In genomic region chr5:130124271-130124670, GRCm38 (mm10) we compare ENCODE assay signal across 17 mouse cellular contexts. TPM values are rescaled to one million over a fixed set of nuclear protein-coding genes. Genes with fewer than 3 reads are reported as not detected.
DNase-seq lines count a peak whose midpoint lies in the region; ATAC-seq and TF ChIP-seq lines count a peak whose summit lies in the region.
"Had no signal": no experiment of that assay in that cellular context is flagged by ENCODE, and none has a peak within 500 bp of the region (broad histone marks: within the 10 kb centered on the region; RNA-seq: fewer than 3 reads in every experiment).

No protein-coding gene starts in this region.

- peak overlapping the region; percentile 28; the same call in 1 of the 2 replicates for H3K27ac ChIP-seq in gastrocnemius, adult 2 months
- peak overlapping the region; percentile 36 for H3K27ac ChIP-seq in hindbrain, embryonic 13.5 days
- H3K27ac ChIP-seq in hindbrain, postnatal 0 days = no peak overlapping the region
- H3K27ac ChIP-seq in midbrain, embryonic 13.5 days = peak overlapping the region; percentile 51; the same call in 1 of the 2 replicates
- no peak overlapping the region for H3K27ac ChIP-seq in midbrain, embryonic 10.5 days (replicated peaks)
- H3K27ac ChIP-seq in neural tube, embryonic 15.5 days (replicated peaks) = peak overlapping the region; percentile 24
- H3K27ac ChIP-seq: liver, embryonic 14.5 days had no signal

- H3K4me2 ChIP-seq in hindbrain, embryonic 13.5 days = no peak overlapping the region
- no peak overlapping the region for H3K4me2 ChIP-seq in hindbrain, postnatal 0 days (ENCODE audit: low read depth, low read length)
- H3K4me2 ChIP-seq in midbrain, embryonic 13.5 days (replicated peaks) = no peak overlapping the region
- H3K4me2 ChIP-seq in neural tube, embryonic 15.5 days = no peak overlapping the region
- H3K4me2 ChIP-seq: limb, embryonic 13.5 days had no signal

- intact Hi-C loops in gastrocnemius, adult 2 months (cut with DNase I) = loop anchor here (5.0 kb wide), 1 partner anchor 72 kb away; no protein-coding TSS in a partner anchor
- intact Hi-C loops in gastrocnemius, postnatal 14 days (cut with DNase I; ENCODE audit: low total_unique reads) = no loop called here

- no peak for TF ChIP-seq CTCF in gastrocnemius, adult 2 months (IDR thresholded peaks at IDR 0.05)
- no peak for TF ChIP-seq CTCF in hindbrain, postnatal 0 days (IDR thresholded peaks at IDR 0.05; ENCODE audit: low read depth)

- 58% methylated on average over 5 of the region's 5 CpGs for WGBS in hindbrain, embryonic 13.5 days
- 74% methylated on average over 5 of the region's 5 CpGs for WGBS in hindbrain, postnatal 0 days
- 77% methylated on average over 5 of the region's 5 CpGs for WGBS in midbrain, embryonic 13.5 days
- WGBS in midbrain, embryonic 10.5 days = 88% methylated on average over 5 of the region's 5 CpGs
- 40% methylated on average over 5 of the region's 5 CpGs for WGBS in neural tube, embryonic 15.5 days

- no peaks in the 10 kb centered on the region for H3K9me3 ChIP-seq in hindbrain, embryonic 13.5 days
- H3K9me3 ChIP-seq in hindbrain, postnatal 0 days (ENCODE audit: low read length) = no peaks in the 10 kb centered on the region
- no peaks in the 10 kb centered on the region for H3K9me3 ChIP-seq in midbrain, embryonic 13.5 days
- no peaks in the 10 kb centered on the region for H3K9me3 ChIP-seq in midbrain, embryonic 10.5 days (replicated peaks)
- H3K9me3 ChIP-seq in neural tube, embryonic 15.5 days (replicated peaks) = no peaks in the 10 kb centered on the region
- H3K9me3 ChIP-seq: limb, embryonic 13.5 days had no signal

- H3K4me1 ChIP-seq in hindbrain, embryonic 13.5 days (replicated peaks) = peaks cover 8% of the 10 kb centered on the region; the same call in 1 of the 2 replicates
- no peaks in the 10 kb centered on the region for H3K4me1 ChIP-seq in hindbrain, postnatal 0 days (ENCODE audit: insufficient read depth, low read length)
- peaks cover 10% of the 10 kb centered on the region; the same call in 1 of the 2 replicates for H3K4me1 ChIP-seq in midbrain, embryonic 13.5 days (replicated peaks)
- H3K4me1 ChIP-seq in midbrain, embryonic 10.5 days = no peaks in the 10 kb centered on the region
- H3K4me1 ChIP-seq in neural tube, embryonic 15.5 days = peaks cover 19% of the 10 kb centered on the region; the same call in 1 of the 2 replicates

- no peaks in the 10 kb centered on the region for H3K27me3 ChIP-seq in hindbrain, embryonic 13.5 days
- no peaks in the 10 kb centered on the region for H3K27me3 ChIP-seq in hindbrain, postnatal 0 days (ENCODE audit: insufficient read depth, low read length)
- no peaks in the 10 kb centered on the region for H3K27me3 ChIP-seq in midbrain, embryonic 13.5 days
- H3K27me3 ChIP-seq in midbrain, embryonic 10.5 days (ENCODE audit: low read depth, poor library complexity, severe bottlenecking) = no peaks in the 10 kb centered on the region
- no peaks in the 10 kb centered on the region for H3K27me3 ChIP-seq in neural tube, embryonic 15.5 days (replicated peaks)
- H3K27me3 ChIP-seq: CH12.LX; limb, embryonic 13.5 days had no signal

- no peaks in the 10 kb centered on the region for H3K36me3 ChIP-seq in hindbrain, embryonic 13.5 days
- no peaks in the 10 kb centered on the region for H3K36me3 ChIP-seq in hindbrain, postnatal 0 days (ENCODE audit: insufficient read depth, low read length)
- H3K36me3 ChIP-seq in midbrain, embryonic 13.5 days = peaks cover 4% of the 10 kb centered on the region; the same call in 1 of the 2 replicates
- H3K36me3 ChIP-seq in midbrain, embryonic 10.5 days = peaks cover 12% of the 10 kb centered on the region
- no peaks in the 10 kb centered on the region for H3K36me3 ChIP-seq in neural tube, embryonic 15.5 days

- H3K9ac ChIP-seq in hindbrain, embryonic 13.5 days = no peak overlapping the region
- no peak overlapping the region for H3K9ac ChIP-seq in hindbrain, postnatal 0 days (replicated peaks; ENCODE audit: low read length)
- H3K9ac ChIP-seq in midbrain, embryonic 13.5 days (replicated peaks) = no peak overlapping the region
- H3K9ac ChIP-seq in neural tube, embryonic 15.5 days (replicated peaks) = no peak overlapping the region
- H3K9ac ChIP-seq: limb, embryonic 13.5 days; liver, embryonic 14.5 days had no signal

- H3K4me3 ChIP-seq in gastrocnemius, adult 2 months = no peak overlapping the region
- H3K4me3 ChIP-seq in hindbrain, embryonic 13.5 days = no peak overlapping the region
- H3K4me3 ChIP-seq in hindbrain, postnatal 0 days (ENCODE audit: low read length) = no peak overlapping the region
- H3K4me3 ChIP-seq in midbrain, embryonic 13.5 days (replicated peaks) = no peak overlapping the region
- H3K4me3 ChIP-seq in midbrain, embryonic 10.5 days = no peak overlapping the region
- no peak overlapping the region for H3K4me3 ChIP-seq in neural tube, embryonic 15.5 days (replicated peaks)
- H3K4me3 ChIP-seq: limb, embryonic 13.5 days had no signal

- no peak for DNase-seq in gastrocnemius, adult 2 months
- DNase-seq in gastrocnemius, postnatal 14 days = no peak
- no peak for DNase-seq in hindbrain, postnatal 0 days (ENCODE audit: low spot score)
- DNase-seq in midbrain, embryonic 10.5 days (ENCODE audit: low spot score) = no peak
- DNase-seq: adrenal gland, adult 8-10 months; cerebellum, adult 11-12 months; cerebellum, postnatal 36 days; gastrocnemius, postnatal 25 days; kidney, adult 9 months; thymus, postnatal 4 days had no signal

- no peak for ATAC-seq in hindbrain, embryonic 13.5 days (ENCODE audit: low FRiP score)
- ATAC-seq in hindbrain, postnatal 0 days = no peak
- no peak for ATAC-seq in midbrain, embryonic 13.5 days
- no peak for ATAC-seq in neural tube, embryonic 15.5 days (ENCODE audit: low FRiP score)
- ATAC-seq in activated CD4-positive, CD25-positive, alpha-beta regulatory T cell, adult 4 months = no peak

RNA-seq across cellular contexts. Expression of gene Kctd7, which starts 20.4 kb away (rescaled TPM):
- total RNA-seq in gastrocnemius, adult 2 months (2021) = 1 to 10 TPM; 2.4 to 2.9 TPM
- total RNA-seq in gastrocnemius, postnatal 14 days (2021) = 1 to 10 TPM; 1.7 to 3.1 TPM
- 13.2 and 13.7 TPM in 2 replicates for polyA plus RNA-seq in hindbrain, embryonic 13.5 days (2015; fragmentation: Nextera tagmentation; extraction: Ambion mirVana)
- total RNA-seq in hindbrain, postnatal 0 days (2014; rRNA removed) = 20.8 and 31.7 TPM in 2 replicates
- polyA plus RNA-seq in hindbrain, postnatal 0 days (2015; fragmentation: Nextera tagmentation; extraction: Ambion mirVana) = 10.9 and 11.2 TPM in 2 replicates
- polyA plus RNA-seq in midbrain, embryonic 13.5 days (2015; fragmentation: Nextera tagmentation; extraction: Ambion mirVana) = 11.0 and 12.2 TPM in 2 replicates
- polyA plus RNA-seq in midbrain, embryonic 10.5 days (2016; fragmentation: Nextera tagmentation; extraction: Ambion mirVana) = 6.3 and 7.2 TPM in 2 replicates
- polyA plus RNA-seq in neural tube, embryonic 15.5 days (2015; fragmentation: Nextera tagmentation; extraction: Ambion mirVana) = 14.9 and 16.4 TPM in 2 replicates
- polyA plus RNA-seq in activated CD4-positive, CD25-positive, alpha-beta regulatory T cell, adult 4 months (2017; shearing (Covaris generic)) = 1 to 10 TPM; 2.6 to 3.2 TPM

RNA-seq across cellular contexts. Expression of gene Rabgef1, which starts 47.3 kb away (rescaled TPM):
- 100 to 1,000 TPM in 1 of 2 experiments, 10 to 100 TPM in 1; 90.5 to 140 TPM for total RNA-seq in gastrocnemius, adult 2 months (2021)
- total RNA-seq in gastrocnemius, postnatal 14 days (2021) = 10 to 100 TPM; 46.4 to 46.9 TPM
- 40.6 and 40.8 TPM in 2 replicates for polyA plus RNA-seq in hindbrain, embryonic 13.5 days (2015; fragmentation: Nextera tagmentation; extraction: Ambion mirVana)
- 16.1 and 19.9 TPM in 2 replicates for total RNA-seq in hindbrain, postnatal 0 days (2014; rRNA removed)
- polyA plus RNA-seq in hindbrain, postnatal 0 days (2015; fragmentation: Nextera tagmentation; extraction: Ambion mirVana) = 27.4 and 28.9 TPM in 2 replicates
- 39.7 and 40.3 TPM in 2 replicates for polyA plus RNA-seq in midbrain, embryonic 13.5 days (2015; fragmentation: Nextera tagmentation; extraction: Ambion mirVana)
- polyA plus RNA-seq in midbrain, embryonic 10.5 days (2016; fragmentation: Nextera tagmentation; extraction: Ambion mirVana) = 25.0 and 28.4 TPM in 2 replicates
- polyA plus RNA-seq in neural tube, embryonic 15.5 days (2015; fragmentation: Nextera tagmentation; extraction: Ambion mirVana) = 38.9 and 42.0 TPM in 2 replicates
- polyA plus RNA-seq in activated CD4-positive, CD25-positive, alpha-beta regulatory T cell, adult 4 months (2017; shearing (Covaris generic)) = 10 to 100 TPM; 21.4 to 32.6 TPM

RNA-seq across cellular contexts. Expression of gene Tpst1, which starts 51.1 kb away (rescaled TPM):
- 1 to 10 TPM; 3.7 to 5.4 TPM for total RNA-seq in gastrocnemius, adult 2 months (2021)
- total RNA-seq in gastrocnemius, postnatal 14 days (2021) = 10 to 100 TPM; 15.6 to 22.6 TPM
- polyA plus RNA-seq in hindbrain, embryonic 13.5 days (2015; fragmentation: Nextera tagmentation; extraction: Ambion mirVana) = 52.5 and 52.8 TPM in 2 replicates
- 35.6 and 38.1 TPM in 2 replicates for total RNA-seq in hindbrain, postnatal 0 days (2014; rRNA removed)
- polyA plus RNA-seq in hindbrain, postnatal 0 days (2015; fragmentation: Nextera tagmentation; extraction: Ambion mirVana) = 46.7 and 48.7 TPM in 2 replicates
- 47.4 and 51.0 TPM in 2 replicates for polyA plus RNA-seq in midbrain, embryonic 13.5 days (2015; fragmentation: Nextera tagmentation; extraction: Ambion mirVana)
- polyA plus RNA-seq in midbrain, embryonic 10.5 days (2016; fragmentation: Nextera tagmentation; extraction: Ambion mirVana) = 57.5 and 60.4 TPM in 2 replicates
- polyA plus RNA-seq in neural tube, embryonic 15.5 days (2015; fragmentation: Nextera tagmentation; extraction: Ambion mirVana) = 58.8 and 59.2 TPM in 2 replicates
- polyA plus RNA-seq in activated CD4-positive, CD25-positive, alpha-beta regulatory T cell, adult 4 months (2017; shearing (Covaris generic)) = 1 to 10 TPM; 1.4 to 3.1 TPM

Comparison
In these comparisons a context has a peak if more than half of its experiments do, and no peak if none do; other contexts are left out.
1. H3K27ac ChIP-seq: peak in gastrocnemius, adult 2 months (single experiment), hindbrain, embryonic 13.5 days (single experiment), midbrain, embryonic 13.5 days (single experiment) and neural tube, embryonic 15.5 days (single experiment); none in hindbrain, postnatal 0 days (single experiment) and midbrain, embryonic 10.5 days (single experiment).
2. RNA of gene Tpst1, which starts 51.1 kb away (polyA plus RNA-seq): 57.5 to 60.4 TPM in midbrain, embryonic 10.5 days, 58.8 to 59.2 TPM in neural tube, embryonic 15.5 days, 52.5 to 52.8 TPM in hindbrain, embryonic 13.5 days, 47.4 to 51.0 TPM in midbrain, embryonic 13.5 days and 46.7 to 48.7 TPM in hindbrain, postnatal 0 days; 1.4 to 3.1 TPM in activated CD4-positive, CD25-positive, alpha-beta regulatory T cell, adult 4 months; every median in the first group is over 10 times any median in the second.